Mouse (Mus musculus): ENCODE measurements around the gene Ifnb1. TPM values are rescaled to one million over a fixed set of nuclear protein-coding genes. Genes with fewer than 3 reads are reported as not detected.

Gene Ifnb1
- total RNA-seq, 2 experiments from 2014 or later = not detected

DNA sequence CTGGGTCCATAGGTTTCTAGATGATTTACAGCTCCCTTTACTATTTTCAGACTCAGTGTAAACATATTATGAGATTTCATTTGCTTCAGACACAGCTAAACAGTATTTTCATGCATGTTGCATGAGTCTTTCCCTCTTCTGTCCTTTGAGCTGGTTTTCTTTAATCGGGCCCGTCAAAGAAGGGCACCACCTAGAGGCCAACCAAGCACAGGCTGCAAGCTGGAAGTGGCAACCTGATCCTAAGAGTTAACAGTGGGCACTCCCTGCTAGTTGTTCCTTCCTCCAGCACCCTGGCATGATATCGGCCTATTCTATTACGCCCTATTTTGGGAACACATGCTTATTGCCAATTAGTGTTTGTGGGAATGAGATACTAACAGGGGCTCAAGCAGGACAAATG, 8.2 kb downstream of the Ifnb1 start:
- intact Hi-C loops (cut with DNase I) = no loop called here
- peak; percentile 38 to 45 for DNase-seq (ENCODE audit: low spot score in 2 of 2)

DNA sequence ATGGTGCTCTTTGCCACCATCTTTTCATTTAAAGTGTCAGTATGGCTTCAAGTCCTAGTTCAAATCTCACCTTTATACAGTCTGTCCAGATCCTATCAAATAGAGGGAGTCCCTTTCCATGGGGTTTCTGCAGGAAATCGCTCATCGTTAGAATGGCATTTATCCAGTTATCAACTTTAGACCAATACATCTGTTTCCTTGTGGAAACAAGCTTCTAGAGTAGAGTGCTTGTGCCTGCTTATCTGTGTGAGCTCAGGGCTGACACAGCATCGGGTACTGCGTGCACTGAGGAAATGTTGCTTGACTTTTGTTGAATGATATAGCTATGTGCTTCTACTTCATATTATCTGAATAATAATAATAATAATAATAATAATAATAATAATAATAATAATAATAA, 8.8 kb downstream of the Ifnb1 start:
- DNase-seq (ENCODE audit: low spot score in 2 of 2) = no peak
- intact Hi-C loops (cut with DNase I) = no loop called here

DNA sequence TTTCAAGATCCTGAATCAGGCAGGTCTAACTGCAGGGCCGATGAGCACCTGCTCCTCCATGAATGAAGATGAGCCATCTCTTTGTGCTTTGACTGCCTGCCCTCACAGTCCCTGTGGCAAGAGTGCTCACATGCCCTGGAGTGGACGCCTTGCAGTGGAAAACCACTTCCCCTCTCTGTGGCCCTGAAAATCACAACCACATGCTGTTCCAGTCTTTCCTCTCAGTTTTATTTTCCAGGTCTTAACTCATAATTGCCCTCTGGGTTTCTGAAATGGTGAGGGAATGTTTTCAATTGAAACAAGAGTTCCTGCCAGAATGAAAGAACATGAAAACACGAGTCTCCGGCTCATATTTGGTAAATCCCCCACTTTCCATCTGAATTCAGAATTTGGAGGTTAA, 18.8 kb downstream of the Ifnb1 start:
- intact Hi-C loops (cut with DNase I) = no loop called here
- no peak for DNase-seq (ENCODE audit: low spot score in 2 of 2)

DNA sequence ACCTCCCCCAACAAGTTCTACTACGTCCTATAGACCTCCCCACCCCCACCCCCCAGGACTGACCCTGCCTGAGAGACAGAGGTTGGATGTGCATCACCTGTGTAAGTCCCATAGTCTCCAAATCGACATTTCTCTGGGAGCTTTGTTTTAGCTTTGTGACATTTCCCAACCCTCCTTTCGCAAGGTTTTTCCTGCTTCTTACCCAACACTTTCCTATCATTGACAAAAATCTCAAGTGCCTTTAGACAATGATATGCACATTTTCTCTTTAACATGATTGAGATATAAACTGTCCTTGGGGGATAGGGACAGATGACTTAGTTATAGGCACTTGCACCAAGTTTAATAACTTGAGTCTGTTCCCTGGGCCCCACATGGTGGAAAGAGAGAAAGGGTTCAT, 21.3 kb downstream of the Ifnb1 start:
- intact Hi-C loops (cut with DNase I) = no loop called here
- no peak for DNase-seq (ENCODE audit: low spot score in 2 of 2)

DNA sequence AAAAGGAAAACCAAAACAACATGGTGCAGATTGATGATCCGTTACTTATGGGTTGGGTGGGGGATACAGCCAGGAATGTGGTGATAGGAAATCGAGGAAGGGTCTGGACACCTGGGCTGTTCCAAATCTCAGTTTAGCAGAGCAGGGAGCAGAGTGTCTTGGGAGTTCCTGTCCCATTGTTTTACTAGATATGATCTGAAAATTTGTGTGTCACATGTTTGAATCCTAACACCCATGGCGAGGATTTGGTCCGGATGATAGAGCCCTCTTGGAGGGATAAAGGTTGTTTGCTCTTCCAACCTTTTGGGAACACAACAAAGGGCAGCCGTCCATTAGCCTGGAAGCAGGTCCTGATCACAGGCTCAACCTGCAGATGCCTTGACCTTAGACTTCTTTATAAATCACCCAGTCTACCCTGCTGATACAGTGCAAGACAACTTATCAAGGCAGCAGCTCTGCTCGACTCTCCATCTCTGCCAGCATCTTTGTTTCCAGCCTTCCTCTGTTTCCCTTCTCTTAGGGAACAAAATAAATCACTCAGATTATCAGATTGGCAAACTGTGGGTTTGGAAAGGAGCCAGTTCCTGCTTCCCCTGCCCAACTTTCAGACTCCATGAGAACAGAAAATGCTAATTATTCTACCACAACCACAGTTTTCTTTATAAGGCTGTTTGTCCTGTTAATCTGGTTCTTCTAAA, 26.1 kb downstream of the Ifnb1 start:
- intact Hi-C loops (cut with DNase I) = no loop called here
- DNase-seq (ENCODE audit: low spot score in 2 of 2) = no peak

DNA sequence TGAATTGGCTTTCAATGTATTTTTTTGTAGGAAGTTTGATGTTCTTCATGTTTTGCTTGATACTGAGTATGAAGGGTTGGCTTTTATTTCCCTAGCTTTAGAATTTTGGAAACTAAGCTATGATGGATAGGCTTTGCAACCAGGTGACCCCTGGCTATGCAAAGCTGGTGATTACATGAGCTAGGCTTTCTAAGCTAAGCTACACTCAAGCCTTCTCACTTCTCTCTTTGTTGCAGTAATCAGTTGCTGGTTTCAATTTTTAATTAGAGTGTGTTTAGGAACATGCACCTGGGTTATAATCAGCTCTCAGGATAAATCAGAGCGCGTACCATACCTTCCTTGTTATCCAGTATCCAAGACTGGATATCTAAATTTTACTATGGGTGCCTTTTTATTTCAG, 33.0 kb downstream of the Ifnb1 start:
- DNase-seq (ENCODE audit: low spot score in 2 of 2) = no peak
- intact Hi-C loops (cut with DNase I) = no loop called here

DNA sequence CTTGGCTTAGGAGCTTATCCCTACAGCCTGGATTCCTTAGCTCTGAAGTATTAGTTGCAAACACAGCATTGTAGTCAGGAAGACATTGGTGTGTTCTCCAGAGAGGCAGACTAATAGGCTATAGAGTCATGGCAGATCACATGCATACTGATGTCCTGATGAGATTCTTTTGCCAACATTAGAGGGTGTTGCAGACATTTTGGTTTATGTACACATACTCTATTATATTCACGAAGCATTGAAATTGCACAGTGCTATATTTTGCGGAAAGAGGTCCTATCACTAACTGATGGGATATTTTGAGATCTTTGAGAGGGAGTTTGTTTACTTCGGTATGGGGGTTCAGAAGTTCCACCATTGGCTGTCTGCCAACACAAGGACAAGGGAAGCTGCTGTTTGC, 34.5 kb downstream of the Ifnb1 start:
- intact Hi-C loops (cut with DNase I) = no loop called here
- DNase-seq (ENCODE audit: low spot score in 2 of 2) = no peak

DNA sequence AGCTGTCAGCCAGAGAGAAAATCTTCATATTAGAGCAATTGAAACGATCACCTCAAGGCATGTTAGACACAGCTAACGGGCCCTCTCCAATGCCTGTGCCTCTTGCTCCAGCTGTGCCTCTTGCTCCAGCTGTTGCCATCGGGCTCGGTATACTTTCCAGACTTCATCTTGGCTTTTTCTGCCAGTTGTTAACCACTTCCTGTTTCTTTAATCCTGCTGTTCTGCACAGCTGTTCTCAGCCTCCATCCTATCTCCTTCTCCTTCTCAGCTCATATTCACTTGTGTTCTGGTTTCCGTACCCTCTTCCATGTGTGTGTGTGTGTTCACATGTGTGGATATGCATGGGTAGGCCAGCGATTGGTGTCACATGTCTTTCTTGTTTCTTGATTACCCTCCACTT, 42.4 kb downstream of the Ifnb1 start:
- intact Hi-C loops (cut with DNase I) = no loop called here
- DNase-seq (ENCODE audit: low spot score in 2 of 2) = no peak

DNA sequence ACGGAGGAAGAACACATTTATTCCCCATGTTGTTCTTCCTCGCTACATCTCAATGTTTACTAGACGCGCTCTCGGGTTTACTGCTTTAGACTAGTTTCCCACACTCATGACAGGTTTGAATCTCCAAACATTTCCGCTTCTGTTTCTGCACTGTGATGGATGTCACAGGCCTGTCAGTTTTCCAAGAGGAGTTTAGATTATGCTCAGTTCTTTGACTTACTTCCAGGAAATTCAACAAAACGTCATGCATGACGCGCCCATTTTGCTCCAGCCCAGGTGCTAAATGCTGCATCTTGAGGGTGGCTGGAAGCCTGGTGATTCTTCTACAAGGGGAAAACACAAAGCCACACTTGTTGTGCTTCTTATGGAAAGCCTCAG, 43.8 kb downstream of the Ifnb1 start:
- no peak for DNase-seq (ENCODE audit: low spot score in 2 of 2)
- intact Hi-C loops (cut with DNase I) = no loop called here

DNA sequence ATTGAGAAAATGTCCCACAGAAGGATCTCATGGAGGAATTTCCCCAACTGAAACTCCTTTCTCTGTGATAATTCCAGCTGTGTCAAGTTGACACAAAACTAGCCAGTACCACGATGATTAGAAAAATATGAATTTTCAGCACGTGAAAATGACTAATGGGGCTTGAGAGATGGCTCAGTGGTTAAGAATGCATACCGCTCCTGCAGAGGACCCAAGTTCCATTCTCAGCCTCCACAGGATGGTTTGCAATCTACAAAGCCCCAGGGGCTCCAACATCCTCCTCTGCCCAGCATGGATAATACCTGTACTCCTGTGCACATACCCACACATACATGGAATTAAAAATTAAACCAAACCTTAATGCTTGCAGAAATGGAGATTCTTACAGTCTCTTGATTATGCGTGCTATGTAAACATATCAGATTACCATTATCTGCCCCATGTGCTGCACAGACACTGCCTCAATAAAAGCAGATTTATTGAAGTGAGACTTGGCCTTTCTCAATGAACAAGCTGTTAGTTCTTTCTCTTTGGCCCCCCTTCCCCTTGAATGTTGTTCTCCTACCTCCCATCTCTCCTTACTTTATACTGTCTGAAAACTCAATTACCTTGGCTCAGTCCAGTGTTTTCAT, 44.3 kb downstream of the Ifnb1 start:
- intact Hi-C loops (cut with DNase I) = no loop called here
- DNase-seq (ENCODE audit: low spot score in 2 of 2) = no peak

DNA sequence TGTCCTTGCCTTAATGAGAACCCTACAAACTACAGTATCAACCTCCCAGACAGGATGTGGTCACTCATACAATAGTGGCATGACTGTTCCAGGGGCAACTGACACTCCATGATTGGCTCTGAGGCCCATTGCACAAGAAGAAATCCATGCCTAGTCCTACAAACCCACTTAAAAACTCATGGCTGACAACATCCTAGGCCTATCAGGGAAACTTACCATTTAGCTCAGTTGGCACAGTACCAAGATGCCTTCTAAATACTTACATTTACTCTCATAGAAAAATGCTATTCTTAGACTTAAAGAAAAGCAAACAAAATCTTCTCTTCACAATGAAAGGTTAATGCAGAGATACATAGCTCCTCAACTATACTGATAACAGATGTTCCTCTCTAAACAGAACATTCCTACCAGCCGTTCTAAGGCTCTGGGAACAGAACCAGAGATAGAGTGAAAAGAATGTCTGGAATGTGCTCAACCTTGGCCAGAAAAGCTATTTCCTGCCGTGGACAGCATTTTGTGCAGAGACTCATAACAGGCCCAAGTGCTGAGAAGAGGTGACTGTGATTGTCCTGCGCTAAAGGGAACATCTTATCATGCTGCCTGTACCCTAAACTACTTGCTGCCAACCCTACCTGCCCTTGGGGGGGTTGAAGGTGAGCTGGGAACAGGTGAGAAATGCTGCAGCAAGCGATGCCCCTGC, 45.9 kb downstream of the Ifnb1 start:
- no peak for DNase-seq (ENCODE audit: low spot score in 2 of 2)
- intact Hi-C loops (cut with DNase I) = no loop called here

DNA sequence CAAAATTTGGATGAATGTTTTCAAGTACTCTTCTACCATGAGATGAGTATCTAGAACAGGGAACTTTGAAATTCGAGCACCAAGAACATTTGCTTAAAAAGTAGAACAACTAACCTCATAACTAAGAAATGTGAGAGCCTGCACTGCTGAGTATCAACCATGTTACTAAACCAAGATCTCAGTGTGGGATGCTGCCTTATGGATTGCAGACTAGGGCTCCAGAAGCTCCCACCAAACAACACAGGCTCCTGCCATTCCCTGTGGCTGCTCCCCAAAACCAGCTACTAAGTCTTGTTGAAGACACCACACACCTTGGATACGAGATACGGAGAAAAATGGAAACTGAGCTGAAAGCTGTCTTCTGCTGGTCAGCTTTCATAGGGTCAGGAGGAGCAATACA, 46.5 kb downstream of the Ifnb1 start:
- no peak for DNase-seq (ENCODE audit: low spot score in 2 of 2)
- intact Hi-C loops (cut with DNase I) = no loop called here

Other genes starting within 250 kb of the Ifnb1 start
- 1 to 10 TPM; 2.2 to 2.3 TPM for gene Hacd4, start 83.8 kb downstream of the Ifnb1 start, total RNA-seq (2021)
- gene Ifna15, start 35.5 kb upstream of the Ifnb1 start, total RNA-seq (2021) = not detected
- gene Ifna14, start 49.0 kb upstream of the Ifnb1 start, total RNA-seq (2021) = not detected
- not detected for gene Ifna9, start 69.6 kb upstream of the Ifnb1 start, total RNA-seq (2021)
- not detected for gene Ifna12, start 80.6 kb upstream of the Ifnb1 start, total RNA-seq (2021)
- not detected for gene C87499, start 111.6 kb upstream of the Ifnb1 start, total RNA-seq (2021)
- gene Ifna13, start 121.7 kb upstream of the Ifnb1 start, total RNA-seq (2021) = not detected
- not detected for gene Ifna16, start 154.2 kb upstream of the Ifnb1 start, total RNA-seq (2021)
- gene Ifna2, start 161.1 kb upstream of the Ifnb1 start, total RNA-seq (2021) = not detected
- gene Ifnab, start 168.6 kb upstream of the Ifnb1 start, total RNA-seq (2021) = not detected
- gene Gm26566, start 199.0 kb upstream of the Ifnb1 start, total RNA-seq (2021) = 1 to 10 TPM; 1.0 to 1.5 TPM
- 100 to 1,000 TPM; 103 to 104 TPM for gene Klhl9, start 199.7 kb upstream of the Ifnb1 start, total RNA-seq (2021)
- not detected for gene Gm13271, start 232.1 kb upstream of the Ifnb1 start, total RNA-seq (2021)
- not detected for gene Gm13283, start 237.3 kb upstream of the Ifnb1 start, total RNA-seq (2021)

All from left cerebral cortex, postnatal 14 days (tissue).